Mouse (Mus musculus): Measurements from ENCODE around the gene Amer2.

GRCm38 (mm10) chr14:60358347-60358746, 14.7 kb upstream of the Amer2 start:
- no peak for TF ChIP-seq CTCF (IDR thresholded peaks at IDR 0.05; ENCODE audit: extremely low read depth, insufficient read length, insufficient replicate concordance, low read depth, low read length)
- no peak for TF ChIP-seq POLR2A (IDR thresholded peaks at IDR 0.05; ENCODE audit: low read depth, low read length)

Measured in small intestine, adult 2 months (tissue).